Mouse (Mus musculus) heart, postnatal 25 days (tissue): ENCODE data around the gene Opcml. TPM values are rescaled to one million over a fixed set of nuclear protein-coding genes. Genes with fewer than 3 reads are reported as not detected.

Experiments
- DNase-seq: peaks from one replicate; pipeline ENCODE4 v3.0.0; 2022; ENCODE audit warnings: low spot score
- intact Hi-C: fragments of 180-260 bp; cut with DNase I; formaldehyde crosslinking; loops from one replicate; pipeline ENCODE4 v1.15.1; 2025
- total RNA-seq, 2 experiments: library from RNA; stranded (reverse); gene quantifications; 2 replicates each; pipeline ENCODE4 v1.2.3; 2021

The Opcml gene
- total RNA-seq, 2 experiments from 2014 or later = 0.89 to 0.96 TPM

GRCm38 (mm10) chr9:28218026-28218646 lies 427.6 kb downstream of the Opcml start:
- intact Hi-C loops = no loop called here

DNA sequence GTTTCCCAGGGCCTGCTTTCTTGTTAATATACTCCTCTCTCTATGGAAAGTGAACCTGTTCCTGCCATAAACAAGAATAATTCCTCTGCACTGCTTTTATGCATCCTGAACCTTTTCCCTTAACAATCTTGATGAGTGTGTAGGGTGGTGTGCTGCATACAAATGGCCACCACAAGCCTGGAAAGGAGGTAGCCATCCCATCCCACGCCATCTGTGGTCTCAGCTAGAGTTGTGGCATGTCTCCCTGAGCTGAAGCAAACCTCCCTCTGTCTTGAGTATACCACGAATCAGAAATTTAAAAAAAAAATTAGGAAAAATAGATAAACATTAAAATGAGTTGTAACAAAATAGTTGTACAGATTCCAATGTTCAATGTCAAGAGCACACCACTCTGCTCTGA lies 432.2 kb downstream of the Opcml start:
- DNase-seq = no peak
- intact Hi-C loops = no loop called here

More at GRCm38 (mm10) chr9:28218026-28218646, 427.6 kb downstream of the Opcml start:
- no peak for DNase-seq

- no peak for DNase-seq
- intact Hi-C loops = no loop called here
These were observed 435.4 kb downstream of the Opcml start for GRCm38 (mm10) chr9:28225824-28226569.

DNA sequence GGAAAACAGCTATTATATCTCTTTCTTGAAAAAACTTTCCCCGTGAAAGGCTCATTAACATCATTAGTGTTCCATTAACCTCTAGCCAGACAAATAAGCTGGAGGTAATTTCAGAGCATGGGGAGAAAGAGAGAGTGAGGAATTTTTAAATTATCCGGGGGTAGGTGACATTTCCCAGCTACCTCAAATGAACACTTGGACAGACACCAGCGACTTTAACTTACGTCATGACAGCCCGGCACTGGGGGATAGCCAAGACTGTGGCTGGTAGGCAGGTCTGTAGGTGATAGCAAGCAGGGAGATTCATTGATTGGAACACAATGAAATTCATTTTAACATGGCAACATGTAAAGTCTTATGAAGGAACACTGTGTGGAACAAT lies 436.0 kb downstream of the Opcml start:
- DNase-seq = no peak
- intact Hi-C loops = no loop called here

DNA sequence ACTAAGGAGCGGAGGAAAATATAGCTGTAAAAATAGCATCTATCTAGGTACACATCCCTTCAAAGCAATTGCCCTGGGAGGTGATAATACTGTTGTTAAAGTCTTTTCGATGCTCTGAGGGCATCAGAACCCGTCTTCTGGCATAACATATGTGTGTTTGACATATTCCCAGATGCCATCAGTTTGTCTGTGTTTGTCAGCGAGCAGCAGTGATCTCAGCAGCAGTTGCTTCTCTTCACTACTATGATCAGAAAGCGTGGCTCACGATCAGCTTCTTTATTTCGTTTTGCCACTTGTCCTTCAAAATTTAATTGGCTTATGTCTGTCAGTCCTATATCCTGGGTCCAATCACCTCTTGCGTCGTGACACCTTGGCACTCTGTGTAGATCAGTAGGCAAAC lies 447.9 kb downstream of the Opcml start:
- DNase-seq = no peak
- intact Hi-C loops = no loop called here

DNA sequence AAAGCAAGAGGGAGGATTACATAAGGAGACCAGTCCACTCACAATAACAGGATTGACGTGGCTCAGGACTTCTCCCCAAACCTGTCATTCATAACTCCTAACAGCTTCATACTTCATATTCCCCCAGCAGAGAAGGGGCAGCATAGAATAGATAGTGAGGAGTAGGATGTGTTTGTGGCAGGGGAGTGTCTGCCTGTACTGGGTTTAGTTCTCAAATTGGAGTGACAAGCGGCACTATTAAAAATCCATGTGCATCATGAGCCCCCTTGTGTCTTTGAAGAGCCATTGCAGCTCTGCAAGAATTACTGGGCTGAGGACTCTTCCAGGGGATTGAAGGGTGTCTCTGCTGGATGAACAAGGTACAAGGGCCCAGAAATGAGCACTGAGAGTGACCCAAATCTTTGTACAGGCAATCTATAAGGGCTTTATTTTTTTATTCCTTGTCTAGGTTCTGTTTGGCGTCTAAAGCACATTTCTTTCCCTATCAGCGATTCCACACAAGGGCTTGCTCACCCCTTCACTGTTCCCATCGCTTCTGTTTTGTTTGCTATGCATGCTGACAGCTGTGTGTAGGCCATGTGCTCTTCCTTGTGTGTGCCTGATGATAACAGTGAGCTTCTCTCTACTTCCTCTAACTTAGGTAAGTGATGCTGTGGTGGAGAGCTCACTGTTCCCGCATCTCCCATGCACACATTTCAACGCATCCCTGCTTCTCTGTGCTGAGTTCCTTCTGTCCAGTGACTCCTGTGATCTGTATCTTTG lies 457.3 kb downstream of the Opcml start:
- DNase-seq = no peak
- intact Hi-C loops = loop anchor here (1.0 kb wide), 1 partner anchor 839 kb away; no protein-coding TSS in a partner anchor

DNA sequence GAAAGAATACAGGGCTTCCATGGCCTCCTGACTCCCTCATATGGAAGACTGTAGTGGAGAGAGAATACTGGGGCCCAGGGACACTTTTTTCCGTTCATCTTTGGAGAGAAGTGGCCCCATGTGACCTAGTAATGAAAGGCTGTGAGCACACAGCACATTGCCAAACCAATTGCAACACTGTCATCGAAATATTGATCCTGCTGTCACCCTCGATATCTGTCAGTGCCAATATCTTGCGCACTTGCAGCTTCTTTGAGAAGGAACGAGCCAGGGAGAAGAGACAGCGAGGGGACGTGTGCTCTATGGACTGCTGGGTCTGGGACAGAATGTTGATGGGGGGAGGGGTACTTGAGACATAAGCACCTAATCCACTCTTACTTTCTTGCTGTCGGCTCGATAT lies 460.8 kb downstream of the Opcml start:
- intact Hi-C loops = no loop called here
- DNase-seq = no peak

DNA sequence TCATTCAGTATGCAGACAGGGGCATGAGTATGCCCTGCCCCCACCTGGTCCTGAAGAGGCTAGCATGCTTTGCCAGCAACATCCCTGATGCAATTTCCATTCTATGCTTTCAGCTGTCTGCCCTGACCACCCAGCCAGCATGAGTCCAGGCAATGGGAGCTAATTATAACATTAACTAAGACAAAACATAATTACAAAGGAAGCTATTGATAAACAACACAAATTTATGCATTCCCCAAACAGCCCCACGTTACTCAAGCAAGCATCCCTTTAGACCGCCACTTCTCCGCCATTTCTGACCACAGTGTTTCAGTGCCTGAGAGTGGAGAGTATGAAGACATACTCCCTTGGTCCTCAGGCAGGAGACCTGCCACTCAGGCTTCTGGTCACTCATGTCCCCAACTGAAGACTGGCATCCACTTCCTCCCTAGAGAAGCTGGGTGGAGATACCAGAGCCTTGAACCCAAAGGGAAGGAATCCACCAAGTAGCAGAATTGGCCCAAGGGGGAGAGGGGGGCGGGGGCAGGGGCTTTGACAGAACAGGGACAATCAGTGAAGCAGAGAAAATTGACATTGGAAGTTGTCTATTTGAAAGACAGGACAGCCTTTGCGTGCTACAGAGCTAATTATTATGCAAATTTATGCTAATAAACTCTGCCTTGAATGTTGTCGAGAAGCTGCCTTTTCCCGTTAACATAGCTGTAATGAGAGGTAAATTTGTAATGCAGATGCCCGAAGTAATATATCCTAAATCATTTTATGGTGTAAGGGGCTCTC lies 464.7 kb downstream of the Opcml start:
- no peak for DNase-seq
- intact Hi-C loops = no loop called here

- no peak for DNase-seq
- intact Hi-C loops = no loop called here
These were observed 465.3 kb downstream of the Opcml start for GRCm38 (mm10) chr9:28255905-28256268.

- DNase-seq = no peak
- intact Hi-C loops = loop anchor here (2.0 to 5.0 kb wide), 5 partner anchors 66 to 1382 kb away; no protein-coding TSS in a partner anchor
These were observed 470.6 kb downstream of the Opcml start for GRCm38 (mm10) chr9:28261078-28261753.

DNA sequence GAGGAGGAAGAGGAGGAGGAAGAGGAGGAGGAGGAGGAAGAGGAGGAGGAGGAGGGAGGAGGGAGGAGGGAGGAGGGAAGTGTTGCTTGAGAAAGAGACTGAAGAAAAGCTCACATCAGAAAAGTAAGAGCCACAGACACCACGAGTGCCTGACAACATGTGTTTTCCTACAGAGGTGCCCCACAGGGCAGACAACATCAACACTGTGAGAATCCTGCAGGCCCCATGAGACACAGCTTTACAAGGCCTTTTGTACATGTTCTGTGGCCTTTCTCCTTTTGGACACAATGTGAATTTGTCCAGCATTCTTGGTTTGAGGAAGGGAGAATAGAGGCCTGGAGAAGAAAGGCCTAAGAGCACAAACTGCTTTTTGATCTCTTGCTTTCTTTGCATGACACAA lies 471.4 kb downstream of the Opcml start:
- DNase-seq = no peak
- intact Hi-C loops = loop anchor here (5.0 kb wide), 3 partner anchors 65 to 1195 kb away; no protein-coding TSS in a partner anchor

DNA sequence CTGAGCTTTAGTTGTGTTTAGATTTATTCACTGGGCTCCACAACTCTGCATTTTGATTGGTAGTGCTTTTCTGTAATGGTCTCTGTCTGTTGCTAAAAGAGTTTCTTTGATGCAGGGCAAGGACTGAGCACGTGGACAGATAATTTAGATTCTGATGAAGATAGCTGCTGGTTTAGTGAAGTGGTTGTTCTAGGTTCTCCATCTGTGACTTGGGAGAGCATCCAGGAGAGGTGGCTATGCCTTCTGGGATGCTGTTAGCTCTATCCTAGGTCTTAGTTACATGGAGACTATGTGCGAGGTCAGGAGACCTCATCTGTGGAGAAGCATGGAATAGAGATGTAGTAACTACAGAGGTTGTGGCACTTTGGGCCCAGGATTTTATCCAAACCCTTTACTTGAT lies 472.3 kb downstream of the Opcml start:
- DNase-seq = no peak
- intact Hi-C loops = loop anchor here (5.0 kb wide), 3 partner anchors 64 to 1194 kb away; no protein-coding TSS in a partner anchor

DNA sequence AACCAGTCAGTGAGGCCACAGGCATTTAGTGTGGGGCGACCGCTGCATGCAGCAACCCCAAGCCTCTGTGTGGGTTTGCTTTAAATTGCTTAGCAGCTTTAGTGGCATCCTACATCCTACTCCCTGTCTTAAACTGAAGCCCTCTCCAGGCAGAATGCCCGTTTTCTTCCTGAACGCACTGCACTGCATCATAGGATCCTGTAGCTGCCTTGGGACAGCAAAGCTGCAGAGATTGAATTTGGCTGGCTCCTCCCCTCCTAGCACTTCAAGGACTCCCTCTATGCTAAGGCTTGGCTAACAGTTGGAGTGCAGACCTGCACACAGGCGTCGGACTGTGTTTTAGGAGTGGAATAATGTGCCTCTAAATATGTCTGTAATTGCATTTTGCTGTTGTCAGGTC lies 474.2 kb downstream of the Opcml start:
- DNase-seq = no peak
- intact Hi-C loops = loop anchor here (5.0 kb wide), 3 partner anchors 63 to 1193 kb away; no protein-coding TSS in a partner anchor

- intact Hi-C loops = no loop called here
- DNase-seq = no peak
These were observed 483.2 kb downstream of the Opcml start for GRCm38 (mm10) chr9:28273816-28274215.

- no peak for DNase-seq
- intact Hi-C loops = no loop called here
These were observed 488.0 kb downstream of the Opcml start for GRCm38 (mm10) chr9:28278555-28278954.

DNA sequence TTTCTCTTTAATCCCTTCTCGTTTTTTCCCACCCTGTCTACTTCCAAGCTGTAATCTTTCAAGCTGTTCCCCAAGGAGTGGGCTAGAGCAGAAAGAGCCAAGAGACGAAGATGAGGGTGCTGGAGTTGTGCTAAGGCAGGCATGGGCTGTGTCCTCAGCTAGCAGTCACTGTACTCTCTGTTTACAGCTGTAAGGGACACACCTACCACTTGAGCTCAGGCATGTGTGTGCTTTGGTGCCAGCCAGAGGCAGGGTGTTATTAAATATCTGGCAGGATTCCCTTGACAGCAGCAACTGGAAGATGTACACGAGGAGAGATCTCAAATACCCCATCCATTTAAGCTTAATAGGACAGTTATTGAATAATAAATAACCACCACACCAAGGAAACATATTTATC lies 490.4 kb downstream of the Opcml start:
- peak; percentile 6 for DNase-seq
- intact Hi-C loops = no loop called here

DNA sequence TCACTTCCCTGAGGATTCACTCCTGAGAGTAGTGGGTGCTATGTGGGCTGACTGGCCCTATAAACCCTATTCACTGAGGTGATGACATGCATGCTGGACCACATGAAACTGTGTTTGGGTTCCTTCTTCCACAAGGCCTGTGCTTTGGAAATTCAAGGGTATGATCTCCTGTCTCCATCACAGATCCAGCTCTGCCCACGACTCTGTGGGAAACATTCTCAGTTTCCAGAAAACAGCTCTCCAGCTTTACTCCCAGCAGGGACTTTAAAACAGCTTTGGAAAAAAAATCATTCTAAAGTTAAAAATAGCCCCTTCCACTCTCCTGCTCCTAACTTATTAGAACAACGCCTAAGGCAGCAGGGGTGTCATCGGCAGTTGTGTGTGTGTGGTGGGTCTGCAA lies 491.0 kb downstream of the Opcml start:
- intact Hi-C loops = no loop called here
- DNase-seq = no peak

GRCm38 (mm10) chr9:28285016-28285415 lies 494.4 kb downstream of the Opcml start:
- no peak for DNase-seq
- intact Hi-C loops = no loop called here

DNA sequence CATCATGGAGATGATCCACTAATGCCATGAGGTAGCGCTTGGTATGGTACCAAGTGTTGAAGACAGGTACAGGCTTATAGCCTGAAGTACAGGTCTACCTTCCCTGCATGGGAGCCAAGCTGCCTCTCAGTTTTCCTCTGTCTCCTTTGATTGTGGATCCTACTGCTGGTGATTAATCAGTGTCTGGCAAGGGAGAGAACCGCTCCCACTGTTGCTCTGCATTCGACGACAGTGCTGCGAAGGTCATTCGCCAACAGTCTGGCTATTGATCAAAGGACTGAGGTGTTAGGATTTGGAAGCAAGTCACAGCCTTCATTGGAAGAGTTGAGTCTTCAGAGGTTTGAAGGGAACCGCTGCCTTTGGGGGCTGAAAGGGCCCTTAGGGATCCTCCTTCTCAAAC lies 495.8 kb downstream of the Opcml start:
- intact Hi-C loops = no loop called here
- no peak for DNase-seq
